Mouse (Mus musculus): ENCODE measurements at regions not wholly inside any gene's neighbourhood (a gene's known extent, or its start where the extent isn't known, plus 50 kb on each side); places are given as distances from the start of the nearest gene placed in this dataset.

- TF ChIP-seq CTCF (IDR thresholded peaks at IDR 0.05; ENCODE audit: extremely low read depth, insufficient read length, insufficient replicate concordance, low read depth, low read length) (no peak), POLR2A (IDR thresholded peaks at IDR 0.05; ENCODE audit: low read depth, low read length) (no peak)
These were observed 133.5 kb upstream of the Arhgap5 start for GRCm38 (mm10) chr12:52370153-52370710.

All from small intestine, adult 2 months (tissue).